Mouse (Mus musculus): ENCODE measurements around the gene C1qtnf6. TPM values are rescaled to one million over a fixed set of nuclear protein-coding genes. Genes with fewer than 3 reads are reported as not detected.

The C1qtnf6 gene
- polyA plus RNA-seq, 1 experiment from 2014 or later = 31.3 TPM

DNA sequence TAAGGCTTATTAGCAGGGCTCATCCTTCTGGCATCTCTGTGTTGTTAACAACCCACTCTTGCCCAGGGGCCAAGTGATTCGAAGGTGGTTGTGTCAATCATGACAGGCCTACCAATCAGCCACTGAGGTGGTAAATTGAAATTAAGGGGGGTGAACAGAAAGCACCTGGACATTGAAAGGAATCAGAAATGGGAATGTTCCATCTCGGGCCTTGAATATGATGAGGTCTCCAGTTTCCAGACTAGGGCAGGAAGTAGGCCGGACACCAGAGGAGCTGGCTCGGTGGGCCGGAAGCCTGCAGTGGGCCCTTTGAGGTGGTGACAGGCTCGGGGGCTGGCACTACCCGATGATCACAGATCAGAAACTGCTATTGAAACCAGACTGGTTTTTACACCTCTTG lies 3.2 kb downstream of the C1qtnf6 start:
- 79% methylated on average over 7 of the region's 7 CpGs for WGBS
- H3K4me3 ChIP-seq (replicated peaks; ENCODE audit: low read length) = no peak overlapping the region
- no peaks in the 10 kb centered on the region for H3K9me3 ChIP-seq (replicated peaks; ENCODE audit: control insufficient read depth, low read length)
- no peak overlapping the region for H3K27ac ChIP-seq (ENCODE audit: low read length)
- no peak overlapping the region for H3K9ac ChIP-seq (ENCODE audit: low read length)
- peak overlapping the region; percentile 69 for H3K4me2 ChIP-seq (ENCODE audit: low read depth, low read length)
- H3K27me3 ChIP-seq (ENCODE audit: control insufficient read depth, insufficient read depth, low read length) = no peaks in the 10 kb centered on the region
- H3K36me3 ChIP-seq (ENCODE audit: control insufficient read depth, insufficient read depth, low read length) = no peaks in the 10 kb centered on the region
- ATAC-seq (ENCODE audit: insufficient read depth, low FRiP score) = no peak
- H3K4me1 ChIP-seq (ENCODE audit: control insufficient read depth, insufficient read depth, low read length) = peaks cover 34% of the 10 kb centered on the region

DNA sequence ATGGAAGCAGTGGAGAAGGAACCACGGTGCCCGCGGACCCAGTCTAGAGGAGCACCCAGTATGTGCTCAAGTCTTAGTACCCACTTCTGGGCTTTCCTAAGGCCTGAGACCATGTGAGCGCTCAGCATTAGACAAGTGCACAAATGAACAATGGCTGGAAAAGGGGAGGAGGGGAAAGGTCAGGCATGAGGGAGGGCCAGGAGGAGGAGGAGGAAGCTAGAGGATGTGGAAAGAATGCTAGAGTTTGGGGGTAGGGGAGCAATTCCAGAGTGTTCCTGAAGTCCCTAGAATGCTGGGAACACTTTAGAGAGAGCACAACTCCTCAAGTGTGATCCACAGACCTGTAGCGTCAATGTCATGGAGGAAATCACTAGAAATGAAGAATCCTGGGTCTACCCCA lies 7.1 kb downstream of the C1qtnf6 start:
- no peak for ATAC-seq (ENCODE audit: insufficient read depth, low FRiP score)
- H3K27ac ChIP-seq (ENCODE audit: low read length) = no peak overlapping the region
- no peak overlapping the region for H3K4me3 ChIP-seq (replicated peaks; ENCODE audit: low read length)
- peaks cover 8% of the 10 kb centered on the region; the same call in 1 of the 2 replicates for H3K4me1 ChIP-seq (ENCODE audit: control insufficient read depth, insufficient read depth, low read length)
- H3K9me3 ChIP-seq (replicated peaks; ENCODE audit: control insufficient read depth, low read length) = no peaks in the 10 kb centered on the region
- H3K36me3 ChIP-seq (ENCODE audit: control insufficient read depth, insufficient read depth, low read length) = no peaks in the 10 kb centered on the region
- WGBS = 90% methylated on average over 5 of the region's 5 CpGs
- no peaks in the 10 kb centered on the region for H3K27me3 ChIP-seq (ENCODE audit: control insufficient read depth, insufficient read depth, low read length)
- no peak overlapping the region for H3K4me2 ChIP-seq (ENCODE audit: low read depth, low read length)
- no peak overlapping the region for H3K9ac ChIP-seq (ENCODE audit: low read length)

DNA sequence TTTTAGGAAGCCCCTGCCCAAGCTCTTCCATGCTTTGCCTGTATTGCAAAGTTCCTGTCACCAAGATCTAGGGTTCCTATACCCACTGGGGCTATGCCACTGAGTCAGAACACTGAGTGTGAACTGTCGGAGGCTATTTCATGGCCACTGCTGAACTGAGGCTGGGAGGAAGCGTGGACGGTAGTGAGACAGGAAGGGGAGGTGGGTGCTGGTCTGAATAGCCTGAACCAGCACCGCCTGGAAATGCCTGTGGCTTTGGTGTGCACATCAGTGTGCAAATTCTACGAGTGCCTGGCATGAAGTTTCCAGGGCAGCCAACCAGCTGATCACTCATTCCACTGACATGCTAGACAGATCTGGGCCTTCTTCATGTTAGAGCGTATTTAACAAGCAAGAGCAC lies 9.3 kb downstream of the C1qtnf6 start:
- Histone ChIP-seq H3K36me3 (ENCODE audit: control insufficient read depth, insufficient read depth, low read length) (no peaks in the 10 kb centered on the region), H3K4me2 (ENCODE audit: low read depth, low read length) (no peak overlapping the region), H3K4me3 (replicated peaks; ENCODE audit: low read length) (no peak overlapping the region), H3K27me3 (ENCODE audit: control insufficient read depth, insufficient read depth, low read length) (no peaks in the 10 kb centered on the region), H3K9me3 (replicated peaks; ENCODE audit: control insufficient read depth, low read length) (no peaks in the 10 kb centered on the region), H3K9ac (ENCODE audit: low read length) (no peak overlapping the region), H3K4me1 (ENCODE audit: control insufficient read depth, insufficient read depth, low read length) (no peaks in the 10 kb centered on the region), H3K27ac (ENCODE audit: low read length) (no peak overlapping the region)
- WGBS = 70% methylated on average over 6 of the region's 6 CpGs
- no peak for ATAC-seq (ENCODE audit: insufficient read depth, low FRiP score)

DNA sequence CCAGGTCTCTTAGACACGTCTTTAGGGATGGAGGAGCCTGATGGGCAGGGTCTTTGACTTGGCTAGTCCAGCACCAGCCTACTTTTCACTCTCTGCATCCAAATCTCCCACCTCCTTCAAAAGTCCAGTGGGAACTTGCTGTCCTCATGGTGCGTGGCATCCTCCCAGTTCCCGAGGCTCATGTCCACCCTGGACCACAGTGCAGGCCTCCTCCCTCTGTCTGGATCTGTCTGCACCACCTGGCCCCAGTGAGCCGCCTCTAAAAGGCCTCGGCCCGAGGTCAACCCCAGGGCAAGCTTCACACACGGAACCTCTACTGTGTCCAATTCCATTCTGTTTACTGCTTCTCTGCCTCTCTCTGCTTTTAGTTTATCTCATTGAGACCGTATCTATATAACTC lies 9.9 kb downstream of the C1qtnf6 start:
- H3K4me1 ChIP-seq (ENCODE audit: control insufficient read depth, insufficient read depth, low read length) = no peaks in the 10 kb centered on the region
- H3K4me3 ChIP-seq (replicated peaks; ENCODE audit: low read length) = no peak overlapping the region
- ATAC-seq (ENCODE audit: insufficient read depth, low FRiP score) = no peak
- H3K27ac ChIP-seq (ENCODE audit: low read length) = no peak overlapping the region
- H3K9ac ChIP-seq (ENCODE audit: low read length) = no peak overlapping the region
- H3K27me3 ChIP-seq (ENCODE audit: control insufficient read depth, insufficient read depth, low read length) = no peaks in the 10 kb centered on the region
- 61% methylated on average over 8 of the region's 8 CpGs for WGBS
- no peaks in the 10 kb centered on the region for H3K36me3 ChIP-seq (ENCODE audit: control insufficient read depth, insufficient read depth, low read length)
- no peak overlapping the region for H3K4me2 ChIP-seq (ENCODE audit: low read depth, low read length)
- H3K9me3 ChIP-seq (replicated peaks; ENCODE audit: control insufficient read depth, low read length) = no peaks in the 10 kb centered on the region

DNA sequence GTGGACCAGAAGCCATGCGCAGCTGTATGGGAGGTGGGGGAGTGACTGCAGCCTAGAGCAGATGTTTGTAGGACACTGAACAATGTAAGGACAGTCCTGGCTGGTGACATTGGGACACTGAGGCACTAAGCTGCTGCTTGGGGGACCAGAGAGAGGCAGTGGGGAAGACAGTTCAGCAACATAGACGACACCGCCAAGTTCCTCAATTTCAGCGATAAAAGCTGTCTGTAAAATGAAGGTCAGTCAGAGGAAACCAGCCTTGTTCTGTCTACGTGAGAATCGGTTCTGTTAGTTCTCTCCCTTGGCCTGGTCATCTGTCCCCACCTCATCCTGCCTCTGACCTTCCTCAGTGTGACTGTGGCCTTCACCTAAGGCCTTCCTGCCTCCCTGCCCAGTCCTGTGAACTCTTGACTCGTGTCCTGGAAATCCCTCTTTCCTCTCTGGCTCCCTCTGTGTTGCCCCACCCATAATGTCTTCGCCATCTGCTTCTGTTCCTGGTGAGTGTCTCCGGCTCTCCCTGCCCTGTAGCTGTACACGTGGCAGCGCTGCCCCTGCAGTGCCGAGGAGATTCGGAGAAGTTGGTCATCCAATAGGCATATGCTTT lies 11.0 kb downstream of the C1qtnf6 start:
- no peaks in the 10 kb centered on the region for H3K9me3 ChIP-seq (replicated peaks; ENCODE audit: control insufficient read depth, low read length)
- no peak for ATAC-seq (ENCODE audit: insufficient read depth, low FRiP score)
- H3K9ac ChIP-seq (ENCODE audit: low read length) = no peak overlapping the region
- no peak overlapping the region for H3K27ac ChIP-seq (ENCODE audit: low read length)
- H3K4me1 ChIP-seq (ENCODE audit: control insufficient read depth, insufficient read depth, low read length) = 0 out of 2 replicates have a peak, but pooled peaks cover 3% of the 10 kb centered on the region
- WGBS = 67% methylated on average over 13 of the region's 13 CpGs
- no peaks in the 10 kb centered on the region for H3K27me3 ChIP-seq (ENCODE audit: control insufficient read depth, insufficient read depth, low read length)
- no peak overlapping the region for H3K4me3 ChIP-seq (replicated peaks; ENCODE audit: low read length)
- H3K4me2 ChIP-seq (ENCODE audit: low read depth, low read length) = no peak overlapping the region
- H3K36me3 ChIP-seq (ENCODE audit: control insufficient read depth, insufficient read depth, low read length) = no peaks in the 10 kb centered on the region

DNA sequence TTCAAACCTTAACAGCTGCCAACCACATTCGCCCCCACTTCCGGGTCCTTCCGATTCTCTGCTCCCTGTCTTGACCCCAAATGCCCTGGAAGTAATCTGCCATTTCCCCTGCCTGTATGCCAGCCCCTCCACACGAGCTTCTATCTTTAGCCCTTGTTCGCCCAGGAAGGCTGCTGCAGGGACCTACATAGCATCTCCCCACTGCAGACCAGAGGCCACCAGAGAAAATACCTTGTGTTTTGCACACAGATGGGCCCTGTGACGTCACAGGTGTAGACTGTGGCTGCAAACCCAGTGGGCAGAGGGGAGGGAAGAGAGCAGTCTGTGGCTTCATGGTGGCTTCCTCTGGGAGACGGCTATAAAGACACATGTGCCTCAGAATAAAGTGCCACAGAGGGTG lies 13.0 kb downstream of the C1qtnf6 start:
- H3K4me1 ChIP-seq (ENCODE audit: control insufficient read depth, insufficient read depth, low read length) = 0 out of 2 replicates have a peak, but pooled peaks cover 3% of the 10 kb centered on the region
- H3K4me3 ChIP-seq (replicated peaks; ENCODE audit: low read length) = no peak overlapping the region
- H3K4me2 ChIP-seq (ENCODE audit: low read depth, low read length) = no peak overlapping the region
- ATAC-seq (ENCODE audit: insufficient read depth, low FRiP score) = no peak
- WGBS = 61% methylated on average over 7 of the region's 7 CpGs
- no peaks in the 10 kb centered on the region for H3K27me3 ChIP-seq (ENCODE audit: control insufficient read depth, insufficient read depth, low read length)
- H3K36me3 ChIP-seq (ENCODE audit: control insufficient read depth, insufficient read depth, low read length) = no peaks in the 10 kb centered on the region
- H3K9me3 ChIP-seq (replicated peaks; ENCODE audit: control insufficient read depth, low read length) = no peaks in the 10 kb centered on the region
- no peak overlapping the region for H3K9ac ChIP-seq (ENCODE audit: low read length)
- no peak overlapping the region for H3K27ac ChIP-seq (ENCODE audit: low read length)

DNA sequence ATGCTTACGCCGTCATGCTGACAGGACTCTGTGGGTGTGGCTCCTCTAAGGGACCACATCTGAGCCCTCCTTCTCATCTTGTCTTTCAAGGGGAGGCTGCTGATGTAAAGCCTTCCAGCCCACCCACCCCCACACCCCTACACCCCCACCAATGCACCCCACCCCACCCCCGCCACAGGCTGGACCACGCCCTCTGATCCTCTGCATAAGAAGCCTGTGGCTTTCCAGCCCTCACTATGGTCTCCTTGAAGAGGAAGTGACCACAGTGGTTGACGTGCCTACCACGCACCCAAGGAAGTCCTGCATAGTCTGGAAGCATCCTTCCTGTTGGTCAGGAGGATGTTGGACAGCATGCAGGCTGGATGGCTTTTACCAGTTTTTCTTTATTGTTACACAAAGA lies 15.5 kb downstream of the C1qtnf6 start:
- no peaks in the 10 kb centered on the region for H3K27me3 ChIP-seq (ENCODE audit: control insufficient read depth, insufficient read depth, low read length)
- no peak overlapping the region for H3K9ac ChIP-seq (ENCODE audit: low read length)
- H3K4me2 ChIP-seq (ENCODE audit: low read depth, low read length) = no peak overlapping the region
- no peaks in the 10 kb centered on the region for H3K9me3 ChIP-seq (replicated peaks; ENCODE audit: control insufficient read depth, low read length)
- 0 out of 2 replicates have a peak, but pooled peaks cover 3% of the 10 kb centered on the region for H3K4me1 ChIP-seq (ENCODE audit: control insufficient read depth, insufficient read depth, low read length)
- 70% methylated on average over 6 of the region's 6 CpGs for WGBS
- no peak overlapping the region for H3K4me3 ChIP-seq (replicated peaks; ENCODE audit: low read length)
- ATAC-seq (ENCODE audit: insufficient read depth, low FRiP score) = no peak
- no peak overlapping the region for H3K27ac ChIP-seq (ENCODE audit: low read length)
- H3K36me3 ChIP-seq (ENCODE audit: control insufficient read depth, insufficient read depth, low read length) = no peaks in the 10 kb centered on the region

DNA sequence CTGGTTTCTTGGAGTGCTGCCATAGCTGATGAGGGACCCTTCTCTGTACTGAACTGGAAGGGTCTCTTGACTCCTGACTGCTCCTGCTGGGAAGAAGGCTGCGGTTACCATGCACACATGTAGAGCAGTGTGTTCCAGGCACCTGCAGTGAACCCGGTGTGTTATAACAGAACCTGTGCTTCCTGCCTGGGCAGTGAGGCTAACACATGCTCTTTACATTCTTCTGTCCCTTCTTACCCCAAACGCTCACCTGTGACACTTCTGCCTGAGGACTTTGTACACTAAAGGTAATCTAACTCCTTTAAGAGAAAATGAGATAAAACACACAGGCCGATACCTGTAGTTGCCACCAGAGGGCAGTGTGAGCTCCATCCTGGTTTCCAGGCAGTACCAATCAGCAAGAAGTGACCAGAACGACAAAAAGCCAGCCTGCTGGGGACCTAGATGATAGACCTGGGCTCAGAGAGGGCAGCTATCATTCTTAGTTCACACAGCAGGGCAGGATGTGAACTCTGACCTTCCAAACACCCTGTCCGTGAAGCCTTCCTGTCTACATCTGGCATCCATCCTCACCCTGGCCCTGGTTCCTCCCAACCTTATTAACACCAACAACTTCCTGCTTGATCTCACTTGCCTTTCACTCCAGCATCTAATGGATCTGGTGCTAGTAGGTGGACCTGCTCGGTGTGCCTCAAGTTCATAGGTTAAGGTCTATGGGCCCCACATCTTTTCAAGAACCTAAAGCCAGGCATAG lies 16.6 kb downstream of the C1qtnf6 start:
- ATAC-seq (ENCODE audit: insufficient read depth, low FRiP score) = peak; percentile 42; the same call in 1 of the 2 replicates
- WGBS = 24% methylated on average over 7 of the region's 7 CpGs
- peaks cover 10% of the 10 kb centered on the region; the same call in 1 of the 2 replicates for H3K4me1 ChIP-seq (ENCODE audit: control insufficient read depth, insufficient read depth, low read length)
- H3K9me3 ChIP-seq (replicated peaks; ENCODE audit: control insufficient read depth, low read length) = no peaks in the 10 kb centered on the region
- H3K27me3 ChIP-seq (ENCODE audit: control insufficient read depth, insufficient read depth, low read length) = no peaks in the 10 kb centered on the region
- H3K9ac ChIP-seq (ENCODE audit: low read length) = peak overlapping the region; percentile 36; the same call in 1 of the 2 replicates
- H3K27ac ChIP-seq (ENCODE audit: low read length) = no peak overlapping the region
- no peaks in the 10 kb centered on the region for H3K36me3 ChIP-seq (ENCODE audit: control insufficient read depth, insufficient read depth, low read length)
- no peak overlapping the region for H3K4me2 ChIP-seq (ENCODE audit: low read depth, low read length)
- no peak overlapping the region for H3K4me3 ChIP-seq (replicated peaks; ENCODE audit: low read length)

DNA sequence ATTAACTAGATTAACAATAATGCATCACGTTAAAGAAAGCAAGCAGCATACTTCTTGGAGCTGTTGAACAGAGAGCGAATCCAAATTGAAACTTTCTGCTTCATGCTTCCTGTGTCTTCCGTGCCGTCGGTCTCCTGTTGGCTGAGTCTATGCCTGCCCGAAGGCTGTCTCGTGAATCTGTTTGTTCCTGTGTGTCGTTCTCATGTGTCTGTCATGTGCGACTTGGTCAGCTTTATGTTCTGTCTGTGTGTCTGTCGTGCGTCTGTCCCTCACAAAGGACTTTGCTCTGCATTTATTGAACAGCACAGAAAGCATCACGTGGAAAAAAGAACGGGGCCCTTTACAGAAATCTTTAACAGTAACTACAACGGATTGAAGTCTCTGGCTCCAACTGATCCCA lies 18.2 kb downstream of the C1qtnf6 start:
- no peak for ATAC-seq (ENCODE audit: insufficient read depth, low FRiP score)
- 76% methylated on average over 14 of the region's 14 CpGs for WGBS
- H3K27ac ChIP-seq (ENCODE audit: low read length) = no peak overlapping the region

More for the DNA sequence above, 18.2 kb downstream of the C1qtnf6 start:
- Histone ChIP-seq H3K4me2 (ENCODE audit: low read depth, low read length) (no peak overlapping the region), H3K9me3 (replicated peaks; ENCODE audit: control insufficient read depth, low read length) (no peaks in the 10 kb centered on the region), H3K4me3 (replicated peaks; ENCODE audit: low read length) (no peak overlapping the region), H3K4me1 (ENCODE audit: control insufficient read depth, insufficient read depth, low read length) (peaks cover 10% of the 10 kb centered on the region; the same call in 1 of the 2 replicates), H3K27me3 (ENCODE audit: control insufficient read depth, insufficient read depth, low read length) (no peaks in the 10 kb centered on the region), H3K9ac (ENCODE audit: low read length) (no peak overlapping the region), H3K36me3 (ENCODE audit: control insufficient read depth, insufficient read depth, low read length) (no peaks in the 10 kb centered on the region)
